Mouse (Mus musculus): Measurements from ENCODE around the gene Metap2.

Metap2 gene

DNA sequence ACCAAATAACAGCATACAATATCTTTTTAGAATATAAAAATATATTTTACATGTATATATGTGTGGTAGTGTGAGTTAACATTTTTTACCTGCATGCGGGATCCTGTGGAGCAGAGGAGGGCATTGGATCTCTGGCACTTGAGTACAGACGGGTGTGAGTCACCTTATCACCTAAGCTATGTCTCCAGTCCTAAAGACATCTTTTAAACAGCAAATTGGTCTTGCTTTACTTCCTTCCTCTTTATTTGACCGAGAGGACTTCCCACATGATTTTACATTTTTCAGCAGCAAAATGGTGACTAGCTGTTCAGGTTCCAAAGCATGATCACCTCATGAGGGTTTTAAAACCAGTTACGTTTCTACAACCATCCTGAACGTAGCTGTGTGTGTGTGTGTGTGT lies 14.4 kb upstream of the Metap2 start:
- no peak for DNase-seq (ENCODE audit: extremely low read depth, low read depth)

GRCm38 (mm10) chr10:93909811-93910446 lies 13.0 kb upstream of the Metap2 start:
- no peak for DNase-seq (ENCODE audit: extremely low read depth, low read depth)

DNA sequence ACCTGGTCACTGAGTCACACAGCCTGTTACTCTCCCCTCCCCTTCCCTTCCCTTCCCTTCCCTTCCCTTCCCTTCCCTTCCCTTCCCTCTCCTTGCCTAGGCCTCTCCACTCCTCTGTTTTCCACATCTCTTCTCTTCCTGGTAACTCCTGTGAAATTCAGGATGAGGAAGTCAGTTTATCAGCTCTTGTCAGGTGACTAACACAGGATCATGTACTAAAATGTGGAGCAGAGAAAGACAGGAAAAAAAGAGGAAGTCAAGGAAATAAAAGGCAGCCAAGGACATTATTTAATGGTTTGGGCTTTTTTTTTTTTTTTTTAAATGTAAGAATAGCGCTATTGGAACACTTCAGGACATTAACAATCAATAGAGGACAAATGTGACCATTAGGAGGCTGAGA lies 12.1 kb upstream of the Metap2 start:
- no peak for DNase-seq (ENCODE audit: extremely low read depth, low read depth)

- DNase-seq (ENCODE audit: extremely low read depth, low read depth): no peak
These were observed 11.6 kb upstream of the Metap2 start for GRCm38 (mm10) chr10:93908540-93908939.

GRCm38 (mm10) chr10:93907376-93907775 lies 10.5 kb upstream of the Metap2 start:
- DNase-seq (ENCODE audit: extremely low read depth, low read depth): no peak

DNA sequence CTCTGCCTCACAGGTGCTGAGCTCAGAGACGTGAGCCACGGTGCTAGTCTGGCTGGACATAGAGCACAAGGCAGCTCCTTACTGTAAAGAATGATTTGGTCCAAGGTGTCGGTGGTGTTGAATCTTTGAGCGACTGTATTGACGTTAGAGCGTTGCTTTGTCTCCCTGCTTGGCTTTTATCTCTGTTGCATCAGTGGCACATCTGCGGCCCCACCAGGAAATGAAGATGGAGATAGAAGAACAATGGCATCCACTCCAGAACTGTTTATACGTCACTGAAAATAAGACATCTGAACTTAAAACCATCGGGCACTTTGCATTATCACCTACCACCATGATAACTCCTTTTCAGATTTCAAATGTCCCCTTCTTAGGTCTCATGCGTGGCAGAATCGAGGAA lies 3.0 kb upstream of the Metap2 start:
- no peak for DNase-seq (ENCODE audit: extremely low read depth, low read depth)

DNA sequence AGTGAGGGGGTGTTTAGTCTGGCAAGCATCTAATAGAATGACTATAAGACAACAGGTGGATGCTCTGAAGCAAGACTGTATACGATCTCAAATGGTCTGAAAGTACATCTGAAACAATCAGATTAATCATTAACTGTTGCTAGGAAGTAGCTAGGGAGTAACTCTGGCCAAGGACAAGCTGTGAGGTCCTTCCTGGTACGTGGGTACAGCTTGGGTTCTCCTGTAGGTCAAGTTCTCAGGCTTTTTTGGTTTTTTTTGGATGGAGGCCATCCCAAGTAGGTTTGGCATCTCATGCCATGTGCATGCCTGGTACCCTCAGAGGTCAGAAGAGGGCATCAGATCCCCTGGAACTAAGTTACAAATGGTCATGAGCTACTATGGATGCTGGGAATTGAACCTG lies 2.4 kb upstream of the Metap2 start:
- DNase-seq (ENCODE audit: extremely low read depth, low read depth): no peak

DNA sequence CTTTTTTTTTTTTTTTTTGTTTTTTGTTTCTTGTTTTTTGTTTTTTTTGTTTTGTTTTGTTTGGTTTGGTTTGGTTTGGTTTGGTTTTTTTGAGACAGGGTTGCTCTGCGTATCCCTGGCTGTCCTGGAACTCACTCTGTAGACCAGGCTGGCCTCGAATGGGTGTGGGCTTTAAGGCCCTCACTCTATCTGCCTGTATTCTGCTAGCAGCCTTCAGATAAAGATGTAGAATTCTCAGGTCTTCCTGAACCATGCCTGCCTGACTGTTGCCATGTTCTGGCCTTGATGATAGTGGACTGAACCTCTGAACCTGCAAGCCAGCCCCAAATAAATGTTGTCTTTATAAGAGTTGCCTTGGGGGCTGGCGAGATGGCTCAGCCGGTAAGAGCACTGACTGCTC lies 4.3 kb downstream of the Metap2 start:
- no peak for DNase-seq (ENCODE audit: extremely low read depth, low read depth)

DNA sequence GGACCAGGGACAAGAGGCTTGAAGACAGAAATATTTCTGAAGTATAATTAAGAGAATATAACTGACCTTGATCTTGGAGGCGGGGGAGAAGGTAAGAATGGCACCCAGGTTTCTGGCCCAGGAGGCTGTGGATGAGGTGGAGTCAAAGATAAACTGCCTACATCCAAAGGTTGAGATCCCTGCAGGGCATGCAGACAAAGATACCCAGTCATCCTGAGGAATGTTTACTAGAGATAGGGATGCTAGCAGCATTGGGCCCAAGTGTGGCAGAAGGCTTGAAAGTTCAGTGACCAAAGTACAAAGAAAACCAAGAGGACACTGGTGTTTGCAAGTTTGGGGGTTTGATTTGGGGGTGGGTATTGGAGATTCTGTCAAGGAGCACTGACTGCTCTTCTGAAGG lies 5.9 kb downstream of the Metap2 start:
- DNase-seq (ENCODE audit: extremely low read depth, low read depth): no peak

GRCm38 (mm10) chr10:93890565-93890964 lies 6.3 kb downstream of the Metap2 start:
- DNase-seq (ENCODE audit: extremely low read depth, low read depth): no peak

GRCm38 (mm10) chr10:93889976-93890375 lies 6.9 kb downstream of the Metap2 start:
- DNase-seq (ENCODE audit: extremely low read depth, low read depth): no peak

- peak; percentile 79 for DNase-seq (ENCODE audit: extremely low read depth, low read depth)
These were observed 7.3 kb downstream of the Metap2 start for GRCm38 (mm10) chr10:93889579-93889950.

DNA sequence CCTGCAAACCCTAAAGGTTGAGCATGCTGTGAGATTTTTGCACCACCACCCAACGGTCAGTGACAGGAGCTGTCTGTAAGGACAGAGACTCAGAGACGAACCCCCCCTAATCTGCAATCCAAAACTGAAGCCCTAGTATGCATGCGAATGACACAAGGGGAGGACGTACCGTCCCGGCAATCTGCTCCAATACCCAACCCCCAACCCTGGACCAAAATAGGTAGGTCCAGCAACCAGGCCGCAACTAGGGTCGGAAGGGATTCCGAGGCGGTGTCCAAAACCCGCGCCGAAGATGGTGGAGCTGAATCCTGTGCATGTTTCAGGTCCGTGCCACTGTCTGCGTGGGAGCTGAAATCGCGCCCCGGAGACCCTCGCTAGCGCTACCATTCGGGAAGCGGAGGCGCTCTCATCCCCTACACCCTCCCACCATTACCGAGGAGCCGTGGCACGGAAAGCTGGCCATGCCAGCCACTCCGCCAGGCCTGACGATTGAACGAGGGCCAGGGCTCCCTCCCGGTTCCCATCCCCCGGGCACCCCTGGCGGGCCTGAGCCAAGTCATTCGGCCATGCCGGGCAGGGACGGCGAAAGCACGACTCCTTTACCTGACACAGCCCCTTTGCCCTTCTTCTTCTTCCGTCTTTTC lies 7.8 kb downstream of the Metap2 start:
- DNase-seq (ENCODE audit: extremely low read depth, low read depth): no peak

DNA sequence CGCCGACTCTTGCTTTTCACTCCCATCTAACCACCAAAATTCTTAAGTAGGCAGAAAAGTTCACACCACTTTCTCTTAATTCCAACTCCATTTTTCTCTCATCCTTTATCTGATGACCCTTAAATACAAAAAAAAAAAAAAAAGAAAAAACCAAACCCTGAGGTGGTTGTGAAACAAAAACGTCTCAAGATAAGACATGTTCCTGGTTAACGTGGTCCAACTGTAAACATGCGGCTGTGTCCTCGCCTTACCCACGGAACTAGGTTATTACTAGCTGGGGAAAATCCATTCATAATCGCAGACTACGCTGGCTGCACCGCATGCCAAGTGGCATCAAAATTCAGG lies 8.3 kb downstream of the Metap2 start:
- DNase-seq (ENCODE audit: extremely low read depth, low read depth): no peak

- peak; percentile 94 for DNase-seq (ENCODE audit: extremely low read depth, low read depth)
These were observed 10.9 kb downstream of the Metap2 start for GRCm38 (mm10) chr10:93885839-93886477.

DNA sequence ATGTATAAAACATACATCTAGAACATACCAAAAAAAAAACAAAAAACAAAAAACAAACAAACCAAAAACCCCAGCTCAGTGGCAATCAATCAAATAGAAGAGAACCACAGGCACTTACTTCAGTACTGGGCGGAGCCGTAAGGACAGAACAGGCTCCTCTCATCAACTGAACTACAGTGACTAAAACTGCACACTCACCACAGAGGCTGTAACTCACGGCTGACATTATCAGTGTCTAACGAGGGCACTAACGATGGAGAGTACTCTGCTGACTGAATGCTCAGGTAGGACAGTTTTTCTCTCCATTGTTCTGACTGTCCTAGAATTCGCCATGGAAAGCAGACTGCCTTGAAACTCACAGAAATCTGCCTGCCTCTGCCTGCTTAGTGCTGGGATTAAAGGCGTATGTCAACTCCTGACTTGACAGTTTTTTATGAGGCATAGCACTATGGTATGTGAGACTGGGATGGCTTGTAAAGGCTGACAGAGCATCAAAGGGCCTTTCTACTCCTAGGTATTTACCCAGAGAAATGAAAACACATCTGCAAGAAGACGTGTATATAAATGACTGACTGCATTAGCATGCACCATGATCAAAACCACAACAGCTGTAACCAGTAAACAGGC lies 14.0 kb downstream of the Metap2 start:
- peak; percentile 68 for DNase-seq (ENCODE audit: extremely low read depth, low read depth)

DNA sequence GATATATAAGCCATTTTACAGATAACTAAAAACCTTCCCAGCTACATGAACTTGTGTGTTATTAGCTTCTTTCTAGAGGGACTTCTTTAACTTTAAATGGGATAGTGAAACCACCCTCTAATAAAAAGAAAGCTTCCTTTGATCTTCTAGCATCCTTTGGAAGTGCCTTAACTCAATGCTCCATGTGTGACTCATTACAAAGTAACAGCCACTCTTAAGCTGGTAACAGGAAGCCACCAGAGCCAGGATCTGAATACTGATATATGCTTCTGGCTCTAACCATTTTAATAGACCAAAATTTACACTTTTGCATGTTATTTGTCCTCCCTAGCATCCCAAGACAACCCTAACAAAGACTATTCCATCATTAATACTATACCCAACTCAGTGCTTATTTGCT lies 15.0 kb downstream of the Metap2 start:
- no peak for DNase-seq (ENCODE audit: extremely low read depth, low read depth)

GRCm38 (mm10) chr10:93878732-93879131 lies 18.2 kb downstream of the Metap2 start:
- DNase-seq (ENCODE audit: extremely low read depth, low read depth): no peak

DNA sequence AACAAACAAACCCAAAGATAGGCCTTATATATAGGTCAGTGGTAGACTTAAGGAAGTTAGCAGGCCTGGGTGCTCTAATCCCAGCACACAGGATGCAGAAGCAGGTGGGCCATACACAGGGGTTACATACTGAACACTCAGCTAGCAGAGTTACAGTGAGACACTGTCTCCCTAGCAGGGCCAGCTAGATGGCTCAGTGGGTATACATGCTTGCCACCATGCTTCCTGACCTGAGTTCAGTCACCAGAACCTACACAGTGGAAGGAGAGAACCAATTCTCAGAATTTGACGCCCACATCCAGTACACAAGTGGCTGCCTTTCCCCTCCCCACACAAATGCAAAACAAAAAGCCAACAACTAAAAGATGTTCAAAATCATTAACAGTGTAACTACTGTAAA lies 20.1 kb downstream of the Metap2 start:
- DNase-seq (ENCODE audit: extremely low read depth, low read depth): no peak

DNA sequence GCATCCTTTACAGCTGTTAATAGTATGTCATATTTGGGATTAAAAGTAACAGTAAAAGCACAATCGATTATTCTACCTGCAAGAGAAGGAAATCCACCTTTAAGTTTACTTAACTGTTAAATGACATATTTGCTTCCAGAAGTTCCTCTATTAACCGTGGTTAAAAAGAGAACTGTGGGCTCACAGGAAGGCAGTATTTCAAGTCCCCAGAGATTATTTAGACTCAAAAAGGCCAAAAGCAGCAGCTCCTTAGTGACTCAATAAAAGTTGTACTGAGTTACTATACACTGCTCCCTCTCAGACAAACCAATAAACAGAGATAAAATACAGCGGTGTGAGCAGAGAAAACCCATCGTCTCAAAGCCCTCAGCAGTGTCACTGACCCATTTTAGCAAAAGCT lies 28.0 kb downstream of the Metap2 start:
- DNase-seq (ENCODE audit: extremely low read depth, low read depth): no peak

GRCm38 (mm10) chr10:93868401-93868800 lies 28.5 kb downstream of the Metap2 start:
- no peak for DNase-seq (ENCODE audit: extremely low read depth, low read depth)

GRCm38 (mm10) chr10:93856095-93856494 lies 40.8 kb downstream of the Metap2 start:
- DNase-seq (ENCODE audit: extremely low read depth, low read depth): no peak

- DNase-seq (ENCODE audit: extremely low read depth, low read depth): peak; percentile 52
These were observed 41.8 kb downstream of the Metap2 start for GRCm38 (mm10) chr10:93855126-93855525.

All from MEL-GATA-1-ER (cell line).